31 mouse cellular contexts compared by ENCODE assay signal in the genomic region with DNA sequence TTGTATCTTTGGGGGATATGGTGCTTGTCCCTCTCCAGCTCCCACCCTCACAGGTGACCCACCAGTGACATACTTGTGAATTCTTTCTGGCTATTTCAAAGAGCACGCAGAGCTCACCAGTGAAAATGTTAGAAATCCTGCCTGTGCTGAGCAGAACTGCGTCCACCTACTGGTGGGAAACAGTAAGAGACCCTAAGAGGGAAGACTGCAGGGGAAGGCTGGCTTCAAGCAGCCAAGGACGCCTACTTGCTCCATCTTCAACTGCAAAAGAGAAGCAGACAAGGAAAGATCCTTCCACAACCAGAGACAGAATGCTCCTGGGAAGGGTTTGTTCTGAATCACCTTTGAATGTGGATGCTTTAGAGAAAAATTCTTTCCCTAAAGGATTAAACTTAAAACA. TPM values are rescaled to one million over a fixed set of nuclear protein-coding genes. Genes with fewer than 3 reads are reported as not detected.
DNase-seq lines count a peak whose midpoint lies in the region; ATAC-seq and TF ChIP-seq lines count a peak whose summit lies in the region.
"Had no signal": no experiment of that assay in that cellular context is flagged by ENCODE, and none has a peak within 500 bp of the region (broad histone marks: within the 10 kb centered on the region; RNA-seq: fewer than 3 reads in every experiment).

No protein-coding gene starts in this region.

- no peak for DNase-seq in forebrain, postnatal 0 days
- no peak for DNase-seq in kidney, postnatal 0 days (ENCODE audit: low spot score)
- no peak for DNase-seq in kidney, adult 2 months
- no peak for DNase-seq in midbrain, postnatal 0 days (ENCODE audit: low spot score)
- no peak for DNase-seq in cerebellum, postnatal 36 days
- DNase-seq: adrenal gland, adult 2 months; adrenal gland, postnatal 36 days; cerebellum, adult 8-10 months; embryo, embryonic 11 days; gastrocnemius, postnatal 10 days; heart, postnatal 4 days; kidney, adult 8-10 months; kidney, postnatal 10 days; layer of hippocampus, adult 9-11 months; lung, postnatal 14 days; right cerebral cortex, postnatal 4 days; thymus, adult 2 months; thymus, postnatal 36 days had no signal

- no peak overlapping the region for H3K9ac ChIP-seq in forebrain, postnatal 0 days
- H3K9ac ChIP-seq in forebrain, embryonic 12.5 days, result no peak overlapping the region
- no peak overlapping the region for H3K9ac ChIP-seq in kidney, postnatal 0 days (ENCODE audit: low read depth, low read length)
- no peak overlapping the region for H3K9ac ChIP-seq in midbrain, postnatal 0 days (replicated peaks; ENCODE audit: low read length, poor library complexity, severe bottlenecking)
- no peak overlapping the region for H3K9ac ChIP-seq in midbrain, embryonic 13.5 days (replicated peaks)
- H3K9ac ChIP-seq in neural tube, embryonic 15.5 days (replicated peaks), result no peak overlapping the region
- H3K9ac ChIP-seq: embryonic facial prominence, embryonic 12.5 days; forebrain, embryonic 15.5 days; hindbrain, embryonic 14.5 days; limb, embryonic 13.5 days; midbrain, embryonic 15.5 days had no signal

- 87% methylated on average over 3 of the region's 3 CpGs for WGBS in forebrain, postnatal 0 days
- 90% methylated on average over 3 of the region's 3 CpGs for WGBS in forebrain, embryonic 12.5 days
- whole genome bisulfite sequencing in kidney, postnatal 0 days, result 91% methylated on average over 3 of the region's 3 CpGs
- WGBS in kidney, adult 2 months, result 91% methylated on average over 3 of the region's 3 CpGs
- WGBS in midbrain, postnatal 0 days, result 86% methylated on average over 3 of the region's 3 CpGs
- WGBS in midbrain, embryonic 13.5 days, result 86% methylated on average over 3 of the region's 3 CpGs
- 91% methylated on average over 3 of the region's 3 CpGs for WGBS in neural tube, embryonic 15.5 days

- H3K4me1 ChIP-seq in forebrain, postnatal 0 days (ENCODE audit: insufficient read depth), result no peaks in the 10 kb centered on the region
- H3K4me1 ChIP-seq in forebrain, embryonic 12.5 days, result no peaks in the 10 kb centered on the region
- H3K4me1 ChIP-seq in kidney, postnatal 0 days (replicated peaks; ENCODE audit: insufficient read depth, low read length), result no peaks in the 10 kb centered on the region
- H3K4me1 ChIP-seq in kidney, adult 2 months (ENCODE audit: control insufficient read depth, insufficient read depth, low read length), result no peaks in the 10 kb centered on the region
- no peaks in the 10 kb centered on the region for H3K4me1 ChIP-seq in midbrain, postnatal 0 days (ENCODE audit: insufficient read depth, low read length)
- no peaks in the 10 kb centered on the region for H3K4me1 ChIP-seq in midbrain, embryonic 13.5 days (replicated peaks)
- no peaks in the 10 kb centered on the region for H3K4me1 ChIP-seq in neural tube, embryonic 15.5 days
- H3K4me1 ChIP-seq: embryonic facial prominence, embryonic 12.5 days; forebrain, embryonic 15.5 days; heart, embryonic 10.5 days; limb, embryonic 13.5 days; midbrain, embryonic 15.5 days had no signal

- no peak overlapping the region for H3K27ac ChIP-seq in forebrain, postnatal 0 days (ENCODE audit: low read depth, low read length)
- H3K27ac ChIP-seq in forebrain, embryonic 12.5 days, result no peak overlapping the region
- H3K27ac ChIP-seq in kidney, postnatal 0 days, result no peak overlapping the region
- H3K27ac ChIP-seq in kidney, adult 2 months (ENCODE audit: insufficient read depth, low read depth, low read length), result no peak overlapping the region
- no peak overlapping the region for H3K27ac ChIP-seq in midbrain, postnatal 0 days (ENCODE audit: low read depth, low read length)
- no peak overlapping the region for H3K27ac ChIP-seq in midbrain, embryonic 13.5 days
- no peak overlapping the region for H3K27ac ChIP-seq in neural tube, embryonic 15.5 days (replicated peaks)
- H3K27ac ChIP-seq: embryonic facial prominence, embryonic 12.5 days; forebrain, embryonic 15.5 days; heart, embryonic 10.5 days; hindbrain, embryonic 14.5 days; limb, embryonic 13.5 days; midbrain, embryonic 15.5 days had no signal

- no peaks in the 10 kb centered on the region for H3K36me3 ChIP-seq in forebrain, postnatal 0 days (ENCODE audit: insufficient read depth)
- no peaks in the 10 kb centered on the region for H3K36me3 ChIP-seq in forebrain, embryonic 12.5 days (replicated peaks)
- H3K36me3 ChIP-seq in kidney, postnatal 0 days (ENCODE audit: insufficient read depth, low read length), result no peaks in the 10 kb centered on the region
- H3K36me3 ChIP-seq in kidney, adult 2 months (ENCODE audit: control insufficient read depth, insufficient read depth, low read length), result no peaks in the 10 kb centered on the region
- H3K36me3 ChIP-seq in midbrain, postnatal 0 days (ENCODE audit: insufficient read depth, low read length), result no peaks in the 10 kb centered on the region
- no peaks in the 10 kb centered on the region for H3K36me3 ChIP-seq in midbrain, embryonic 13.5 days
- no peaks in the 10 kb centered on the region for H3K36me3 ChIP-seq in neural tube, embryonic 15.5 days
- H3K36me3 ChIP-seq: embryonic facial prominence, embryonic 12.5 days; forebrain, embryonic 15.5 days; heart, embryonic 10.5 days; limb, embryonic 13.5 days; midbrain, embryonic 15.5 days had no signal

- H3K4me2 ChIP-seq in forebrain, postnatal 0 days (ENCODE audit: low read depth), result no peak overlapping the region
- H3K4me2 ChIP-seq in forebrain, embryonic 12.5 days, result no peak overlapping the region
- H3K4me2 ChIP-seq in kidney, postnatal 0 days (ENCODE audit: low read length), result no peak overlapping the region
- H3K4me2 ChIP-seq in midbrain, postnatal 0 days (ENCODE audit: low read depth, low read length, poor library complexity, severe bottlenecking), result no peak overlapping the region
- H3K4me2 ChIP-seq in midbrain, embryonic 13.5 days (replicated peaks), result no peak overlapping the region
- H3K4me2 ChIP-seq in neural tube, embryonic 15.5 days, result no peak overlapping the region
- H3K4me2 ChIP-seq: embryonic facial prominence, embryonic 12.5 days; forebrain, embryonic 15.5 days; hindbrain, embryonic 14.5 days; limb, embryonic 13.5 days; liver, embryonic 11.5 days; midbrain, embryonic 15.5 days had no signal

- no peak for TF ChIP-seq POLR2A in kidney, adult 2 months (IDR thresholded peaks at IDR 0.05; ENCODE audit: low read depth, low read length)

- ATAC-seq in forebrain, postnatal 0 days, result no peak
- no peak for ATAC-seq in forebrain, embryonic 12.5 days (ENCODE audit: low FRiP score)
- no peak for ATAC-seq in kidney, postnatal 0 days (replicated peaks; ENCODE audit: low FRiP score, low read depth)
- no peak for ATAC-seq in midbrain, postnatal 0 days (ENCODE audit: low FRiP score)
- no peak for ATAC-seq in midbrain, embryonic 13.5 days
- ATAC-seq in neural tube, embryonic 15.5 days (ENCODE audit: low FRiP score), result no peak
- ATAC-seq: activated CD4-positive, CD25-positive, alpha-beta regulatory T cell, adult 4 months; forebrain, embryonic 15.5 days; inflammation-experienced regulatory T-cells, adult 6 months; midbrain, embryonic 15.5 days had no signal

- H3K27me3 ChIP-seq in forebrain, postnatal 0 days (ENCODE audit: insufficient read depth, low read length), result no peaks in the 10 kb centered on the region
- no peaks in the 10 kb centered on the region for H3K27me3 ChIP-seq in forebrain, embryonic 12.5 days
- H3K27me3 ChIP-seq in kidney, postnatal 0 days (ENCODE audit: insufficient read depth, low read length), result no peaks in the 10 kb centered on the region
- no peaks in the 10 kb centered on the region for H3K27me3 ChIP-seq in kidney, adult 2 months (replicated peaks; ENCODE audit: control insufficient read depth, insufficient read depth, low read length)
- no peaks in the 10 kb centered on the region for H3K27me3 ChIP-seq in midbrain, postnatal 0 days (ENCODE audit: insufficient read depth, low read length)
- H3K27me3 ChIP-seq in midbrain, embryonic 13.5 days, result no peaks in the 10 kb centered on the region
- H3K27me3 ChIP-seq in neural tube, embryonic 15.5 days (replicated peaks), result no peaks in the 10 kb centered on the region
- H3K27me3 ChIP-seq: embryonic facial prominence, embryonic 12.5 days; forebrain, embryonic 15.5 days; limb, embryonic 13.5 days had no signal

- no peaks in the 10 kb centered on the region for H3K9me3 ChIP-seq in forebrain, postnatal 0 days (ENCODE audit: low read length)
- no peaks in the 10 kb centered on the region for H3K9me3 ChIP-seq in forebrain, embryonic 12.5 days
- no peaks in the 10 kb centered on the region for H3K9me3 ChIP-seq in kidney, postnatal 0 days (replicated peaks; ENCODE audit: low read length)
- no peaks in the 10 kb centered on the region for H3K9me3 ChIP-seq in midbrain, postnatal 0 days (ENCODE audit: low read length)
- no peaks in the 10 kb centered on the region for H3K9me3 ChIP-seq in midbrain, embryonic 13.5 days
- no peaks in the 10 kb centered on the region for H3K9me3 ChIP-seq in neural tube, embryonic 15.5 days (replicated peaks)
- H3K9me3 ChIP-seq: embryonic facial prominence, embryonic 12.5 days; forebrain, embryonic 15.5 days; heart, embryonic 10.5 days; limb, embryonic 13.5 days; midbrain, embryonic 15.5 days had no signal

- peak; percentile 50 for TF ChIP-seq CTCF in forebrain, postnatal 0 days (IDR thresholded peaks at IDR 0.05; ENCODE audit: low read depth)
- peak; percentile 40; the same call in 1 of the 2 replicates for TF ChIP-seq CTCF in kidney, postnatal 0 days (IDR thresholded peaks at IDR 0.05; ENCODE audit: low read depth)
- no peak for TF ChIP-seq CTCF in kidney, adult 2 months (conservative IDR thresholded peaks at IDR 0.05; ENCODE audit: insufficient read depth, insufficient read length, low read depth, low read length)
- peak; percentile 59 for TF ChIP-seq CTCF in midbrain, postnatal 0 days (IDR thresholded peaks at IDR 0.05)

- no peak overlapping the region for H3K4me3 ChIP-seq in forebrain, postnatal 0 days (ENCODE audit: low read depth, low read length)
- no peak overlapping the region for H3K4me3 ChIP-seq in forebrain, embryonic 12.5 days (replicated peaks)
- no peak overlapping the region for H3K4me3 ChIP-seq in kidney, postnatal 0 days (replicated peaks; ENCODE audit: low read depth, low read length)
- H3K4me3 ChIP-seq in kidney, adult 2 months (ENCODE audit: insufficient read depth, low read depth, low read length), result no peak overlapping the region
- H3K4me3 ChIP-seq in midbrain, postnatal 0 days (ENCODE audit: low read depth, low read length), result no peak overlapping the region
- H3K4me3 ChIP-seq in midbrain, embryonic 13.5 days (replicated peaks), result no peak overlapping the region
- H3K4me3 ChIP-seq in neural tube, embryonic 15.5 days (replicated peaks), result no peak overlapping the region
- H3K4me3 ChIP-seq: embryonic facial prominence, embryonic 12.5 days; forebrain, embryonic 15.5 days; heart, embryonic 10.5 days; limb, embryonic 13.5 days; midbrain, embryonic 15.5 days had no signal

RNA-seq across cellular contexts. Expression of a gene that starts 16.5 kb away (rescaled TPM):
- total RNA-seq in forebrain, postnatal 0 days (2014; rRNA removed), result 28.9 and 35.3 TPM in 2 replicates
- polyA plus RNA-seq in forebrain, postnatal 0 days (2015; fragmentation: Nextera tagmentation; extraction: Ambion mirVana), result 41.1 and 57.6 TPM in 2 replicates
- 10.3 and 11.4 TPM in 2 replicates for polyA plus RNA-seq in forebrain, embryonic 12.5 days (2016; fragmentation: Nextera tagmentation; extraction: Ambion mirVana)
- polyA plus RNA-seq in kidney, postnatal 0 days (2015; fragmentation: Nextera tagmentation; extraction: Ambion mirVana), result 0.82 and 1.3 TPM in 2 replicates
- 0.47 and 0.75 TPM in 2 replicates for polyA plus RNA-seq in kidney, adult 2 months (2012; rRNA removed)
- 47.2 and 55.2 TPM in 2 replicates for total RNA-seq in midbrain, postnatal 0 days (2014; rRNA removed)
- polyA plus RNA-seq in midbrain, postnatal 0 days (2015; fragmentation: Nextera tagmentation; extraction: Ambion mirVana), result 56.3 and 61.4 TPM in 2 replicates
- polyA plus RNA-seq in midbrain, embryonic 13.5 days (2015; fragmentation: Nextera tagmentation; extraction: Ambion mirVana), result 24.0 and 30.0 TPM in 2 replicates
- 38.3 and 43.7 TPM in 2 replicates for polyA plus RNA-seq in neural tube, embryonic 15.5 days (2015; fragmentation: Nextera tagmentation; extraction: Ambion mirVana)
- total RNA-seq: MEL had no signal
- polyA plus RNA-seq: activated CD4-positive, CD25-positive, alpha-beta regulatory T cell, adult 4 months had no signal
